Mouse (Mus musculus) spleen, adult 2 months (tissue): Measurements from ENCODE around the gene Gpsm3.
A peak's percentile ranks its signal among the peaks of the same experiment; 100 is the strongest.

Source experiments
- CTCF ChIP-seq: fragments of 200-500 bp; IDR thresholded peaks from 2 replicates; pipeline ENCODE4 v1.5.1; 2011; ENCODE audit warnings: mild to moderate bottlenecking, inconsistent platforms; ENCODE audit not compliant: insufficient read depth, insufficient read length, insufficient replicate concordance; ENCODE audit errors: extremely low read depth
- POLR2A ChIP-seq: fragments of 200-500 bp; IDR thresholded peaks from 2 replicates; pipeline ENCODE4 v1.6.1; 2011; ENCODE audit warnings: low read depth, low read length, inconsistent platforms

DNA sequence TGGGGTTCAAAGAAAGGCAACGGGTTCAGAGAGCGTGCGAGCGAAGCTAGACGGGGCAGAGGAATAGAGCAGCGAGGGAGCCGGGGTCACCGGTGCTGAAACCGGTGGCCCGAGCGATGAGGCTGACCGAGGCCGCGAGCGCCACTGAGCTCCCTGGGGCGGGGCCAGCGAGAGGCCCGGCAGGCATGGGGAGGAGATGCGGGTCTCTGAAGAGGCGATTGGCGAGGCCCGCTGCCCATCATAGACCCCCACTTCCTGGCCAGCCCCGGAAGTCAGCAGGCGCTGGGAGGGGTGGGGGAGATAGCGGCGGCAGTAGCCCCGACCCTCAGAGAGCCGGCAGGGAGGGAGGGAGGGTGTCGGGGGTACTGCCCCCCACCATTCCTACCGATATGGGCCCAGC is 16.0 kb downstream of the Gpsm3 start:
- peak; percentile 45 for TF ChIP-seq POLR2A
- no peak for TF ChIP-seq CTCF
